Mouse (Mus musculus) myocyte (in vitro differentiated cells): ENCODE results near the gene H1foo.

Experiments
- CEBPB ChIP-seq: IDR thresholded peaks from 2 replicates; pipeline ENCODE4 v1.6.1; 2011; ENCODE audit warnings: mild to moderate bottlenecking, moderate library complexity; ENCODE audit not compliant: poor library complexity, insufficient read depth, severe bottlenecking
- MAX ChIP-seq: IDR thresholded peaks from one replicate; pipeline ENCODE4 v1.6.1; 2011; ENCODE audit warnings: low read depth, mild to moderate bottlenecking, control low read depth
- MYOD1 ChIP-seq, 3 experiments: IDR thresholded peaks; one replicate each; pipeline ENCODE4 v1.6.1; 2011; ENCODE audit warnings: control low read depth in 2 of 3, low read depth in 2 of 3, mild to moderate bottlenecking in 2 of 3, moderate library complexity in 1 of 3; ENCODE audit not compliant: insufficient read length in 2 of 3, control insufficient read depth in 1 of 3
- MYOG ChIP-seq, 3 experiments: IDR thresholded peaks; one replicate each; pipeline ENCODE4 v1.6.1; 2011; ENCODE audit warnings: control low read depth in 2 of 3, low read depth in 2 of 3, mild to moderate bottlenecking in 2 of 3; ENCODE audit not compliant: insufficient read length in 2 of 3, control insufficient read depth in 1 of 3, insufficient read depth in 1 of 3
- POLR2A ChIP-seq: IDR thresholded peaks from one replicate; pipeline ENCODE4 v1.6.1; 2011; ENCODE audit warnings: low read depth, mild to moderate bottlenecking, control low read depth, moderate library complexity; ENCODE audit not compliant: insufficient read length
- POLR2AphosphoS2 ChIP-seq: IDR thresholded peaks from one replicate; pipeline ENCODE4 v1.6.1; 2011; ENCODE audit warnings: low read depth, control low read depth; ENCODE audit not compliant: insufficient read length
- REST ChIP-seq: IDR thresholded peaks from one replicate; pipeline ENCODE4 v1.6.1; 2011; ENCODE audit warnings: mild to moderate bottlenecking, control low read depth, moderate library complexity; ENCODE audit not compliant: insufficient read depth, insufficient read length
- TCF12 ChIP-seq: IDR thresholded peaks from one replicate; pipeline ENCODE4 v1.6.1; 2011; ENCODE audit warnings: mild to moderate bottlenecking, control low read depth; ENCODE audit not compliant: poor library complexity, insufficient read depth, severe bottlenecking
- USF1 ChIP-seq: IDR thresholded peaks from one replicate; pipeline ENCODE4 v1.6.1; 2011; ENCODE audit warnings: low read depth, mild to moderate bottlenecking, control low read depth, moderate library complexity

DNA sequence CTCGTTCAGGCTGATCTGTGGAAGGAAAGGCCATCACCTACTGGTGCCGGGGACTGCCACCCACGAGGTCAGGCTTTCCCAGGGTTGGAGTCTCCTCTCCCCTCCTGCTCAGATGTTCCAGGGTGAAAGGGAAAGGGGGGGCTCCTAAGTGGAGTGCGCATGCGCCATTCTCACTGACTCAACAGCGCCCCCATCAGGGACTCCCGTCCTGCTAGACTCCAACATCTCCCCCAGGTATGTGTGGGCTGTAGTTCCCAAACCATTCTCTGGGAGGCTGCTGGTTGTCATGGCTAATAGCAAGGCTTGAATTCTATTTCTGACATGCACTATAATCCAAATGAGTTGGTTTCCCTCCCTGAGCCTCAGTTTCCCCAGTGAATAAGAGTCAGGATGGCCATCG lies 33.9 kb downstream of the H1foo start:
- TF ChIP-seq POLR2A (no peak), MYOD1 (IDR thresholded peaks at IDR 0.05; ENCODE audit: control insufficient read depth in 1 of 3, insufficient read length in 2 of 3, low read depth in 2 of 3) (no peak), TCF12 (no peak), MYOG (IDR thresholded peaks at IDR 0.05; ENCODE audit: control insufficient read depth in 1 of 3, insufficient read depth in 1 of 3, insufficient read length in 2 of 3, low read depth in 2 of 3) (no peak), CEBPB (no peak), MAX (no peak), USF1 (no peak), REST (no peak), POLR2AphosphoS2 (no peak)
